Mouse (Mus musculus): ENCODE data around the gene Stard3. TPM values are rescaled to one million over a fixed set of nuclear protein-coding genes. Genes with fewer than 3 reads are reported as not detected.

Gene Stard3
- total and polyA plus RNA-seq, 3 experiments = 31.7 to 39.6 (median 33.9) TPM

DNA sequence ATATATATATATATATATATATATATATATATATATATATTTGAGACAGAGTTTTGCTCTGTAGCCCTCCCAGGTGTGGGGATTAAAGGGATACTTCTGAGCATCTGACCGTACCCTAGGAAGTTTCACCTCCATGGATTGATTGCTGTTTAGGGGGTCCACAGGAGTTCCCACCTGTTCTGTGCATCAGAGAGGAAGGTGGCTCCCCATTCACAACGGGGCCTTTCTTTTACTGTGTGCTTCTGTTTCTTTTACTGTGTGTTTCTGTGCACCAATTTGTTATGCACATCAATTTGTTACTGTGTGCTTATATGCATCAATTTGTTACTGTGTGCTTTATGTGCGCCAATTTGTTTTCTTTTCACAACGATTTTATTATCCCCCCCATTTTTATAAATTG is 17.0 kb upstream of the Stard3 start:
- no peak for TF ChIP-seq POLR2A (IDR thresholded peaks at IDR 0.05; ENCODE audit: low read depth, low read length)
- no peak for TF ChIP-seq BHLHE40 (IDR thresholded peaks at IDR 0.05; ENCODE audit: low read depth, low read length)
- no peak for TF ChIP-seq SMC3 (IDR thresholded peaks at IDR 0.05; ENCODE audit: low read depth, low read length)
- no peak for TF ChIP-seq JUN (IDR thresholded peaks at IDR 0.05; ENCODE audit: insufficient read depth, low read depth, low read length)
- TF ChIP-seq ZC3H11A (IDR thresholded peaks at IDR 0.05; ENCODE audit: low read depth, low read length) = no peak
- TF ChIP-seq MAZ (IDR thresholded peaks at IDR 0.05; ENCODE audit: low read depth, low read length) = no peak
- TF ChIP-seq MAX (IDR thresholded peaks at IDR 0.05; ENCODE audit: low read length) = no peak
- TF ChIP-seq MAFK (IDR thresholded peaks at IDR 0.05; ENCODE audit: insufficient replicate concordance, low read length) = no peak
- no peak for TF ChIP-seq ETS1 (conservative IDR thresholded peaks at IDR 0.05; ENCODE audit: low read depth, low read length)
- TF ChIP-seq GABPA (IDR thresholded peaks at IDR 0.05; ENCODE audit: insufficient replicate concordance, low read depth, low read length) = no peak
- no peak for TF ChIP-seq RAD21 (IDR thresholded peaks at IDR 0.05; ENCODE audit: low read depth, low read length)
- TF ChIP-seq ZNF384 (IDR thresholded peaks at IDR 0.05; ENCODE audit: low read depth, low read length) = no peak
- no peak for TF ChIP-seq RCOR1 (conservative IDR thresholded peaks at IDR 0.05; ENCODE audit: low read depth, low read length)
- no peak for TF ChIP-seq PAX5 (IDR thresholded peaks at IDR 0.05; ENCODE audit: low read length)
- TF ChIP-seq IRF4 (IDR thresholded peaks at IDR 0.05; ENCODE audit: low read depth, low read length) = no peak
- no peak for TF ChIP-seq ZKSCAN1 (IDR thresholded peaks at IDR 0.05; ENCODE audit: borderline replicate concordance, low read depth, low read length)
- TF ChIP-seq USF2 (conservative IDR thresholded peaks at IDR 0.05; ENCODE audit: low read depth, low read length) = no peak
- no peak for TF ChIP-seq EP300 (IDR thresholded peaks at IDR 0.05; ENCODE audit: low read length)
- TF ChIP-seq MEF2A (IDR thresholded peaks at IDR 0.05; ENCODE audit: borderline replicate concordance, low read depth, low read length) = no peak
- Histone ChIP-seq H3K4me3 (replicated peaks in 1 of 3; ENCODE audit: low read depth in 2 of 3, low read length in 2 of 3, poor library complexity in 1 of 3) (no peak overlapping the region), H3K79me2 (replicated peaks; ENCODE audit: control insufficient read depth, extremely low read depth, insufficient read depth, poor library complexity, severe bottlenecking) (no peaks in the 10 kb centered on the region), H3K36me3 (replicated peaks in 1 of 2; ENCODE audit: control insufficient read depth in 1 of 2, insufficient read depth in 1 of 2, low read length in 1 of 2) (no peaks in the 10 kb centered on the region), H3K27me3 (replicated peaks) (peaks cover 68% of the 10 kb centered on the region), H3K4me1 (ENCODE audit: control insufficient read depth in 1 of 2, insufficient read depth in 2 of 2) (peaks cover 14 to 36% of the 10 kb centered on the region in 2 experiments), H3K4me2 (ENCODE audit: insufficient read depth, low read depth, poor library complexity, severe bottlenecking) (no peak overlapping the region), H3K27ac (ENCODE audit: insufficient read depth, low read depth) (no peak overlapping the region), H3K9me3 (replicated peaks; ENCODE audit: low read length) (no peaks in the 10 kb centered on the region), H3K9ac (ENCODE audit: insufficient read depth, low read depth) (no peak overlapping the region)
- dilution Hi-C loops (cut with MboI; ENCODE audit: extremely low pct_ligation_motif_present, extremely low pct_unique_long_range_greater_than_20kb, low sequenced_read_pairs) = no loop called here
- DNase-seq (ENCODE audit: extremely low read depth) = no peak
- in situ Hi-C loops (cut with MboI; ENCODE audit: low pct_ligation_motif_present, low pct_unique_long_range_greater_than_20kb, low sequenced_read_pairs) = loop anchor here (5.0 to 25.0 kb wide), 2 partner anchors 74 to 296 kb away; partner anchors contain the start of genes Gm12355, Gsdma2 and Gsdma3

Measured in CH12.LX (cell line).